Mouse (Mus musculus) MEL (cell line): ENCODE results near the gene Csnk1e. TPM values are rescaled to one million over a fixed set of nuclear protein-coding genes. Genes with fewer than 3 reads are reported as not detected.

Experiments used
- DNase-seq: peaks from one replicate; pipeline ENCODE4 v3.0.0; 2011; ENCODE audit warnings: low read depth, low spot score
- H3K27ac ChIP-seq: 2 replicates; pipeline ENCODE4 v1.5.1; 2012; ENCODE audit warnings: low read depth, mild to moderate bottlenecking, control low read depth, low read length, moderate library complexity; ENCODE audit not compliant: control insufficient read depth
- H3K27me3 ChIP-seq, 2 experiments: fragments of 150-350 bp in 1 of 2; sonication (generic) in 1 of 2; 2 replicates each; pipeline ENCODE4 v1.6.1; 2012; ENCODE audit warnings: low read length in 2 of 2, mild to moderate bottlenecking in 2 of 2, improper control_type of control experiment in 1 of 2, moderate library complexity in 1 of 2; ENCODE audit not compliant: insufficient read depth in 2 of 2, control insufficient read depth in 1 of 2
- H3K36me3 ChIP-seq, 2 experiments: 2 replicates each; pipeline ENCODE4 v1.6.1; 2012 to 2014; ENCODE audit warnings: low read length in 2 of 2, improper control_type of control experiment in 1 of 2, inconsistent platforms in 1 of 2, mild to moderate bottlenecking in 1 of 2; ENCODE audit not compliant: insufficient read depth in 2 of 2, control insufficient read depth in 1 of 2
- H3K4me1 ChIP-seq, 2 experiments: fragments of 150-350 bp in 1 of 2; sonication (generic) in 1 of 2; 2 replicates each; pipeline ENCODE4 v1.6.1; 2012; ENCODE audit warnings: low read length in 2 of 2, improper control_type of control experiment in 1 of 2, mild to moderate bottlenecking in 1 of 2; ENCODE audit not compliant: insufficient read depth in 2 of 2, control insufficient read depth in 1 of 2
- H3K4me3 ChIP-seq, 2 experiments: fragments of 150-350 bp in 1 of 2; sonication (generic) in 1 of 2; 2 replicates each; pipeline ENCODE4 v1.5.1; 2012; ENCODE audit warnings: low read depth in 2 of 2, low read length in 2 of 2, mild to moderate bottlenecking in 2 of 2, moderate library complexity in 2 of 2, control low read depth in 1 of 2, improper control_type of control experiment in 1 of 2; ENCODE audit not compliant: control insufficient read depth in 1 of 2, insufficient read depth in 1 of 2
- H3K79me2 ChIP-seq: 2 replicates; pipeline ENCODE4 v1.6.1; 2012; ENCODE audit warnings: mild to moderate bottlenecking, low read length, moderate library complexity; ENCODE audit not compliant: control insufficient read depth, poor library complexity, insufficient read depth
- H3K9ac ChIP-seq: 2 replicates; pipeline ENCODE4 v1.6.1; 2012; ENCODE audit warnings: low read depth, mild to moderate bottlenecking, control low read depth, low read length, moderate library complexity; ENCODE audit not compliant: control insufficient read depth, poor library complexity, severe bottlenecking
- H3K9me3 ChIP-seq: fragments of 150-350 bp; sonication (generic); replicated peaks from 2 replicates; pipeline ENCODE4 v1.6.1; 2012; ENCODE audit warnings: mild to moderate bottlenecking, low read length, improper control_type of control experiment, moderate library complexity; ENCODE audit not compliant: insufficient read depth
- CHD1 ChIP-seq: IDR thresholded peaks from 2 replicates; pipeline ENCODE4 v1.6.1; 2012; ENCODE audit warnings: low read depth, mild to moderate bottlenecking, inconsistent platforms, low read length, improper control_type of control experiment
- E2F4 ChIP-seq: IDR thresholded peaks from 2 replicates; pipeline ENCODE4 v1.6.1; 2011; ENCODE audit warnings: low read depth, low read length, improper control_type of control experiment, borderline replicate concordance
- ELF1 ChIP-seq: IDR thresholded peaks from 2 replicates; pipeline ENCODE4 v1.6.1; 2014; ENCODE audit warnings: low read depth, mild to moderate bottlenecking, inconsistent platforms, low read length, improper control_type of control experiment, moderate library complexity
- GATA1 ChIP-seq: IDR thresholded peaks from 2 replicates; pipeline ENCODE4 v1.6.1; 2011; ENCODE audit warnings: low read depth, low read length, improper control_type of control experiment
- KAT2A ChIP-seq: conservative IDR thresholded peaks from 2 replicates; pipeline ENCODE4 v1.6.1; 2012; ENCODE audit warnings: low read depth, low read length, improper control_type of control experiment, inconsistent platforms
- MAFK ChIP-seq: IDR thresholded peaks from 2 replicates; pipeline ENCODE4 v1.6.1; 2011; ENCODE audit warnings: low read depth, mild to moderate bottlenecking, low read length, improper control_type of control experiment, borderline replicate concordance
- MAX ChIP-seq: IDR thresholded peaks from 2 replicates; pipeline ENCODE4 v1.6.1; 2011; ENCODE audit warnings: low read length, improper control_type of control experiment
- MAZ ChIP-seq: IDR thresholded peaks from 2 replicates; pipeline ENCODE4 v1.6.1; 2012; ENCODE audit warnings: low read depth, mild to moderate bottlenecking, inconsistent platforms, low read length, improper control_type of control experiment
- MXI1 ChIP-seq: IDR thresholded peaks from 2 replicates; pipeline ENCODE4 v1.6.1; 2011; ENCODE audit warnings: mild to moderate bottlenecking, low read depth, low read length, improper control_type of control experiment
- NRF1 ChIP-seq: IDR thresholded peaks from 2 replicates; pipeline ENCODE4 v1.6.1; 2014; ENCODE audit warnings: low read depth, mild to moderate bottlenecking, inconsistent platforms, low read length, improper control_type of control experiment, moderate library complexity; ENCODE audit not compliant: poor library complexity, insufficient read depth, severe bottlenecking
- POLR2AphosphoS2 ChIP-seq: IDR thresholded peaks from 2 replicates; pipeline ENCODE4 v1.6.1; 2011; ENCODE audit warnings: low read length, improper control_type of control experiment
- SMC3 ChIP-seq: IDR thresholded peaks from 2 replicates; pipeline ENCODE4 v1.6.1; 2011; ENCODE audit warnings: low read depth, low read length, improper control_type of control experiment
- USF1 ChIP-seq: IDR thresholded peaks from 2 replicates; pipeline ENCODE4 v1.6.1; 2014; ENCODE audit warnings: low read depth, mild to moderate bottlenecking, inconsistent platforms, low read length, improper control_type of control experiment, moderate library complexity
- ZKSCAN1 ChIP-seq: IDR thresholded peaks from 2 replicates; pipeline ENCODE4 v1.6.1; 2012; ENCODE audit warnings: low read depth, mild to moderate bottlenecking, inconsistent platforms, low read length, improper control_type of control experiment, moderate library complexity
- polyA plus RNA-seq, 2 experiments: library from polyadenylated mRNA; stranded (reverse) in 1 of 2; unstranded in 1 of 2; fragments of >175 nt in 1 of 2; fragments of >200 nt in 1 of 2; gene quantifications; 2 replicates each; pipeline versions ENCODE4 v1.2.1 to v1.2.4; 2012; ENCODE audit warnings: low replicate concordance in 2 of 2, low read depth in 1 of 2; ENCODE audit not compliant: insufficient read length in 2 of 2, insufficient read depth in 1 of 2, missing spikeins in 1 of 2
- total RNA-seq: library from RNA; depleted of rRNA; stranded (reverse); fragments of 300-350 nt; gene quantifications from 2 replicates; pipeline ENCODE4 v1.2.3, GENCODE M21; 2012

Gene Csnk1e
- total and polyA plus RNA-seq, 3 experiments, result 28.5 to 58.1 TPM; not detected in 1

- no peak overlapping the region for H3K4me3 ChIP-seq
- H3K27me3 ChIP-seq, result peaks cover 0 to 3% of the 10 kb centered on the region in 2 experiments; a peak in 1 of 4 replicates
- H3K79me2 ChIP-seq, result no peaks in the 10 kb centered on the region
- no peak for TF ChIP-seq MAFK
- no peak for TF ChIP-seq GATA1
- H3K27ac ChIP-seq, result no peak overlapping the region
- H3K9me3 ChIP-seq, result no peaks in the 10 kb centered on the region
- H3K9ac ChIP-seq, result no peak overlapping the region
- no peaks in the 10 kb centered on the region for H3K36me3 ChIP-seq
- DNase-seq, result no peak
- H3K4me1 ChIP-seq, result no peaks in the 10 kb centered on the region
Observed at GRCm38 (mm10) chr15:79503438-79503837, 48.1 kb upstream of the Csnk1e start.

DNA sequence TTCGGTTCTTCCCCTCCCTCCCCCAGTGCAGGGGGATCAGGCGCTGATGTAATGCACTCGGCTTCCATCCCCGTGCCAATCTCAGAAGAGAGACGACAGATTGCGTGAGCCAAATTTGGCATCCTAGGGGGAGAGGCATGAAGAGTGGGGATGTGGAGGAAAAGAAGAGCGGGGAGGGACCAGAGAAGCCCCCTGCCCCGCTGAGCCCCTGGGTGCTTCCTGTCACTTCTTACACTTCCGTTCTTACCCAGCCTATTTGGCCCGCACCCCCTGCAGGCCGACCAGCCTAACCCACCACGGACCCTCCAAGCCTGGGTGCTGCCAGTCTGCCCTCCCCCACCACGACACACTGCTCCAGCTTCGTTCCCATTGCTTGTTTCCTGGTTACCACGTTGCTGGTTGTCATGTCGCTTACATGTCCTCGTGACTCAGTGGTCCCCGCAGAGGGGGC lies 47.5 kb upstream of the Csnk1e start:
- H3K79me2 ChIP-seq, result no peaks in the 10 kb centered on the region
- TF ChIP-seq ELF1, result no peak
- TF ChIP-seq CHD1, result no peak
- H3K27ac ChIP-seq, result no peak overlapping the region
- no peak overlapping the region for H3K4me3 ChIP-seq
- no peak overlapping the region for H3K9ac ChIP-seq
- no peak for DNase-seq
- no peaks in the 10 kb centered on the region for H3K4me1 ChIP-seq
- no peaks in the 10 kb centered on the region for H3K36me3 ChIP-seq
- H3K27me3 ChIP-seq, result peaks cover 0 to 3% of the 10 kb centered on the region in 2 experiments; a peak in 1 of 4 replicates
- H3K9me3 ChIP-seq, result no peaks in the 10 kb centered on the region

DNA sequence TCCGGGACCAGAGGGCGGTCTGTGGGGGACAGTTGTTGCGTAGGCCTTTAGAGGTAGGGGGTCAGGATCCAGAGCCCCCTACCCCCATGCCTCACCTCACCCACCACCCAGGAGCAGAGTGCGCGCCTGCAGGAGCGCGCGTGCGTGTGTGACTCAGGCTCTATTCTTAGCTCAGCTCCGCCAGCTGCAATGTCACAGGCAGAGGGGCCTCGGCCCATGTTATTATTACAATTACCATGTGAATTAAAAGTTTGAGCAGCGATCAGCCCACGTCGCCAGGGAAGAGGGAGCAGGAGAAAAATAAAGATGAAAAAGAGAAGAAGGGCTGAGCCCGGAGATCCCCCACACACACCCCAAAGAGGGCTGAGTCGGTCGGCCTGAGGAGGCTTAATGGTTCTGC lies 44.7 kb upstream of the Csnk1e start:
- peaks cover 0 to 4% of the 10 kb centered on the region in 2 experiments; a peak in 2 of 4 replicates for H3K27me3 ChIP-seq
- TF ChIP-seq E2F4, result no peak
- no peak for TF ChIP-seq CHD1
- no peak for TF ChIP-seq ZKSCAN1
- no peak for TF ChIP-seq MAZ
- no peak for TF ChIP-seq SMC3
- TF ChIP-seq KAT2A, result no peak
- no peaks in the 10 kb centered on the region for H3K9me3 ChIP-seq
- no peaks in the 10 kb centered on the region for H3K36me3 ChIP-seq
- DNase-seq, result no peak
- no peak overlapping the region for H3K4me3 ChIP-seq
- H3K9ac ChIP-seq, result no peak overlapping the region
- H3K79me2 ChIP-seq, result no peaks in the 10 kb centered on the region
- H3K27ac ChIP-seq, result no peak overlapping the region
- H3K4me1 ChIP-seq, result no peaks in the 10 kb centered on the region

- no peak overlapping the region for H3K9ac ChIP-seq
- no peak overlapping the region for H3K27ac ChIP-seq
- H3K9me3 ChIP-seq, result no peaks in the 10 kb centered on the region
- TF ChIP-seq USF1, result no peak
- no peak for TF ChIP-seq POLR2AphosphoS2
- no peak for TF ChIP-seq MAX
- TF ChIP-seq NRF1, result no peak
- TF ChIP-seq MXI1, result no peak
- H3K79me2 ChIP-seq, result no peaks in the 10 kb centered on the region
- no peak overlapping the region for H3K4me3 ChIP-seq
- H3K27me3 ChIP-seq, result peaks cover 6 to 12% of the 10 kb centered on the region in 2 experiments
- H3K36me3 ChIP-seq, result no peaks in the 10 kb centered on the region
- no peak for DNase-seq
- no peaks in the 10 kb centered on the region for H3K4me1 ChIP-seq
Observed at GRCm38 (mm10) chr15:79493527-79493926, 38.2 kb upstream of the Csnk1e start.
